Mouse (Mus musculus): ENCODE data around the gene Ereg. TPM values are rescaled to one million over a fixed set of nuclear protein-coding genes. Genes with fewer than 3 reads are reported as not detected.

Ereg gene
- total and polyA plus RNA-seq, 2 experiments from 2014 or later: 0.10 TPM; not detected in 1

DNA sequence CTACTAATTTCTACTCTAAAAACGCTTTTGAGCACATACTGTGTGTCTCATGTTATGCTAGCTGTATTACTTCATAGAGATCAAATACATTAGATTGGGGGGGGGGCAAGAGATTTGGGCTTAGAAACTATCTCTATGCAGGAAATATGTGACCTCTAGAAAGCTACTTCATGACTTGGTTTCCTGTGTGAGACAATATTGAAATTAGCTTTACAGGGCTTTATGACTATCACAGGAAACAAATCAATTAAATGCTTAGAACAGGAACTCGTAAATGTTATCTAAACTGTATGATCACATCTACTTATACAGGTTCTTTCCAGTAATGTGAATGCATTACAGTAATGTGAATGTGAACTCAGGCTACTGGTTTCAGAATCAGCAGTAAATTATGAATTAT is 49.7 kb downstream of the Ereg start:
- H3K9me3 ChIP-seq (ENCODE audit: low read length): no peaks in the 10 kb centered on the region
- no peak overlapping the region for H3K9ac ChIP-seq
- H3K4me1 ChIP-seq (ENCODE audit: insufficient read depth): no peaks in the 10 kb centered on the region
- no peaks in the 10 kb centered on the region for H3K36me3 ChIP-seq (ENCODE audit: insufficient read depth)
- no peaks in the 10 kb centered on the region for H3K27me3 ChIP-seq (ENCODE audit: insufficient read depth, low read length)
- H3K4me3 ChIP-seq (ENCODE audit: low read depth, low read length): no peak overlapping the region
- ATAC-seq (no peak), DNase-seq (no peak)
- no peak overlapping the region for H3K27ac ChIP-seq (ENCODE audit: low read depth, low read length)
- TF ChIP-seq CTCF (IDR thresholded peaks at IDR 0.05; ENCODE audit: low read depth): no peak
- 89% methylated on average over 2 of the region's 2 CpGs for WGBS
- H3K4me2 ChIP-seq (ENCODE audit: low read depth): no peak overlapping the region

DNA sequence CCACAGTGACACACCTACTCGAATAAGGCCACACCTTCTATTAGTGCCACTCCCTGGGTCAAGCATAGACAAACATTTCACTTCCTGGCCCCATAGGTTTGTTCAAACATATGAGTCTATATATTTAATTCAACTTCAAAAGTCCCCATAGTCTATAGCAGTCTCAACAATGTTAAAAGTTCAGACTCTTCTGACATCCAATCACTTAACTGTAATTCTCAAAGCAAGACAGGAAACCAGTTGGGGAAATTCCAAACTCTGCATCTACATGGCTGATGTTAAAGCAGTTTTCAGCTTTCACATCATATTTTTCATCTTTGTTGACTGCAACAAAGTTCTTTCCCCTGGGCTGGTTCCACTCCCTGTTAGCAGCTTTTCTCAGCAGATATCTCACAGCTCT is 52.2 kb downstream of the Ereg start:
- 82% methylated on average over 1 of the region's 1 CpGs for WGBS
- no peaks in the 10 kb centered on the region for H3K4me1 ChIP-seq (ENCODE audit: insufficient read depth)
- no peaks in the 10 kb centered on the region for H3K36me3 ChIP-seq (ENCODE audit: insufficient read depth)
- DNase-seq (no peak), ATAC-seq (no peak)
- H3K4me3 ChIP-seq (ENCODE audit: low read depth, low read length): no peak overlapping the region
- no peak overlapping the region for H3K4me2 ChIP-seq (ENCODE audit: low read depth)
- no peak for TF ChIP-seq CTCF (IDR thresholded peaks at IDR 0.05; ENCODE audit: low read depth)
- no peaks in the 10 kb centered on the region for H3K27me3 ChIP-seq (ENCODE audit: insufficient read depth, low read length)
- H3K9me3 ChIP-seq (ENCODE audit: low read length): no peaks in the 10 kb centered on the region
- H3K9ac ChIP-seq: no peak overlapping the region
- no peak overlapping the region for H3K27ac ChIP-seq (ENCODE audit: low read depth, low read length)

DNA sequence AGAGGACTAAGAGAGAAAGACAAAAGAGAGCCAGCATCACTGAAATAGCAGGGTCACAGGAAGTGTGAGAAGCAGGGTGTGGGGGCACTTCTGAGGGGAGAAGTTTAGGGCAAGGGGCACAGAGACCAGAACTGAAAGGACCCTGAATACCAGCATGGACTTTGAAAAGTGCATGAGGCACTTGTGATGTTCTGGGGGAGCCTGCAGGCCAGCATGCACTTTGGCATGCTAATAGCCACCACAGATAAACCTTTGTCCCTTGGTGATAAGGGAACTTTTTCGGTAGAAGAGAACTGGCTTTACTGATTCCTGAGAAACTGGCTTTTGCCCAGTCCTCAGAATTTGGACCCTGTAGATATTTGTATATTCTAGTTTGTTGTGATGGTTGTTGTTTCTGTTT is 60.5 kb downstream of the Ereg start:
- TF ChIP-seq CTCF (IDR thresholded peaks at IDR 0.05; ENCODE audit: low read depth): no peak
- Histone ChIP-seq H3K4me1 (ENCODE audit: insufficient read depth) (no peaks in the 10 kb centered on the region), H3K27ac (ENCODE audit: low read depth, low read length) (no peak overlapping the region), H3K9ac (no peak overlapping the region), H3K4me2 (ENCODE audit: low read depth) (no peak overlapping the region), H3K4me3 (ENCODE audit: low read depth, low read length) (no peak overlapping the region), H3K36me3 (ENCODE audit: insufficient read depth) (no peaks in the 10 kb centered on the region), H3K9me3 (ENCODE audit: low read length) (no peaks in the 10 kb centered on the region), H3K27me3 (ENCODE audit: insufficient read depth, low read length) (0 out of 2 replicates have a peak, but pooled peaks cover 4% of the 10 kb centered on the region)
- WGBS: 67% methylated on average over 1 of the region's 1 CpGs
- no peak for DNase-seq
- ATAC-seq: no peak

DNA sequence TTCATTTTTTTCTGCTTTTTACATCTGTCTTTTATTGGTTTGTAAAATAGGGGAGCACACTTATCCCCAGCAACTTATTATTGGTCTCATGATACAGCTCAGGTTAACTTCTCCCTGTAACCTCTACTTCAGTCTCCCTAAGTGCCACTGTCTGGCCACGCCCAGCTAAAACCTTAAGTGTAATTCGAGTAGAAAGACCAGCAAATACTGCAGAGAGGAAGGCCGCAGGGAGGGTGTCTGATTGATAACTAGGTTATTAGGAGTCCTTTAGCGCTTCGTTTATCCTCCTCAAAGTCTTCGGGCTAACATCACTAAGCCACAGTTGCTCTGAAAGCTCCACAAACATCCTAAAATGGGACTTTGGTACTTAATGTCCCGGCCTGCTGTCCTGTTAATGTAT is 64.5 kb downstream of the Ereg start:
- ATAC-seq: no peak
- 8% methylated on average over 7 of the region's 7 CpGs for WGBS

DNA sequence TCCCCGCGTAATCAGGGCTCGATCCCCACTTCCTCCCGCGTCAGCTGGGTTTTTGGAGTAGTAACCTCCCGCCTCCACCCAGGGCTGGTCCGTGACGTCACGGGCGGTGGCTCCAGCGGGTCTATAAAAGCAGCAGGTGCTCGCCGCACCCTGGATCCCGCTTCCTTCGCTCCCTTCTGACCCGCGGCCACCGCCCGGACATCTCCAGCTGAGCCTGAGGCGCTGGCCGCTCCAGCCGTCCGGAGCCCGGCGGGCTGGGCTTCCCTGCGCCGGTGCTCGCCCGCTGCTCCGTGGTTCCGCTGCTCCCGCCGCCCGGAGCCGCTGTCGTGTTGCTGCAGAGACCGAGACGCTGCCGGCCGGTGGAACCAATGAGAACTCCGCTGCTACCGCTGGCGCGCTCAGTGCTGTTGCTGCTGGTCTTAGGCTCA is 65.0 kb downstream of the Ereg start, which contains the start of gene Areg:
Gene Areg, plus strand, starts transcription at position 154 of the 428 bp plus-strand sequence.
- TF ChIP-seq CTCF (IDR thresholded peaks at IDR 0.05; ENCODE audit: low read depth): peak; percentile 33; the same call in 1 of the 2 replicates
- peak; percentile 57 for DNase-seq
- ATAC-seq: peak; percentile 92
- WGBS: under 1% methylated on average over 44 of the region's 44 CpGs
- Histone ChIP-seq H3K4me3 (ENCODE audit: low read depth, low read length) (peak within 1 kb of the TSS; percentile 55), H3K9ac (peak within 1 kb of the TSS; percentile 55), H3K36me3 (ENCODE audit: insufficient read depth) (no peaks in the 10 kb centered on the region), H3K27me3 (ENCODE audit: insufficient read depth, low read length) (peaks cover 18% of the 10 kb centered on the region), H3K4me1 (ENCODE audit: insufficient read depth) (no peaks in the 10 kb centered on the region), H3K27ac (ENCODE audit: low read depth, low read length) (no peak within 1 kb of the TSS), H3K9me3 (ENCODE audit: low read length) (no peaks in the 10 kb centered on the region), H3K4me2 (ENCODE audit: low read depth) (peak within 1 kb of the TSS; percentile 94)

More for the DNA sequence above, 64.5 kb downstream of the Ereg start:
- H3K9me3 ChIP-seq (ENCODE audit: low read length): no peaks in the 10 kb centered on the region
- peak overlapping the region; percentile 55 for H3K4me3 ChIP-seq (ENCODE audit: low read depth, low read length)
- peak; percentile 2 for DNase-seq
- no peak overlapping the region for H3K27ac ChIP-seq (ENCODE audit: low read depth, low read length)
- H3K4me1 ChIP-seq (ENCODE audit: insufficient read depth): no peaks in the 10 kb centered on the region
- H3K36me3 ChIP-seq (ENCODE audit: insufficient read depth): no peaks in the 10 kb centered on the region
- peak overlapping the region; percentile 94 for H3K4me2 ChIP-seq (ENCODE audit: low read depth)
- peak overlapping the region; percentile 55 for H3K9ac ChIP-seq
- TF ChIP-seq CTCF (IDR thresholded peaks at IDR 0.05; ENCODE audit: low read depth): no peak
- peaks cover 18% of the 10 kb centered on the region for H3K27me3 ChIP-seq (ENCODE audit: insufficient read depth, low read length)

DNA sequence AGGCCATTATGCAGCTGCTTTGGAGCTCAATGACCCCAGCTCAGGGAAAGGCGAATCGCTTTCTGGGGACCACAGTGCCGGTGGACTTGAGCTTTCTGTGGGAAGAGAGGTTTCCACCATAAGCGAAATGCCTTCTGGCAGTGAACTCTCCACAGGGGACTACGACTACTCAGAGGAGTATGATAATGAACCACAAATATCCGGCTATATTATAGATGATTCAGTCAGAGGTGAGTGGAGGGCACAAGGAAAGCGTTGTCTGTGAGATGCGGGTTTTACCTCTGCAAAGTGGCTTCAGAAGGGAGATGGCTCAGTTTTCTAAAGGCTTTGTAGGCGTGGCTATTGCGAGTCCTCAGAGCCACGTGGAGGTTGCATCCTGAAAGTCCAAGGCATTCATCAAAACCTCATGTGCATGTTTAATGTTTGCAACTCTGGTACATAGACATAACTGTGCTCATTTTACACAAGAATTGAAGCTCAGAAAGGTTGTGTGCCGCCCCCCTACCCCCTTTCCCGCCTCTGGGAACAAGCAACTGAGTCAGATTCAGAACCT is 66.5 kb downstream of the Ereg start:
- ATAC-seq (no peak), DNase-seq (no peak)
- no peaks in the 10 kb centered on the region for H3K9me3 ChIP-seq (ENCODE audit: low read length)
- H3K4me3 ChIP-seq (ENCODE audit: low read depth, low read length): no peak overlapping the region
- no peak for TF ChIP-seq CTCF (IDR thresholded peaks at IDR 0.05; ENCODE audit: low read depth)
- H3K36me3 ChIP-seq (ENCODE audit: insufficient read depth): no peaks in the 10 kb centered on the region
- no peak overlapping the region for H3K9ac ChIP-seq
- WGBS: 50% methylated on average over 13 of the region's 13 CpGs
- no peak overlapping the region for H3K4me2 ChIP-seq (ENCODE audit: low read depth)
- H3K4me1 ChIP-seq (ENCODE audit: insufficient read depth): no peaks in the 10 kb centered on the region
- H3K27ac ChIP-seq (ENCODE audit: low read depth, low read length): no peak overlapping the region
- H3K27me3 ChIP-seq (ENCODE audit: insufficient read depth, low read length): peaks cover 18% of the 10 kb centered on the region

Other genes starting within 250 kb of the Ereg start
- gene Cxcl1, start 183.4 kb upstream of the Ereg start, total RNA-seq (2014; rRNA removed): not detected in 2 replicates
- 0.25 and 0.48 TPM in 2 replicates for gene Cxcl1, start 183.4 kb upstream of the Ereg start, polyA plus RNA-seq (2015; fragmentation: Nextera tagmentation; extraction: Ambion mirVana)
- gene Cxcl2, start 170.8 kb upstream of the Ereg start, total RNA-seq (2014; rRNA removed): not detected in 2 replicates
- not detected in 2 replicates for gene Cxcl2, start 170.8 kb upstream of the Ereg start, polyA plus RNA-seq (2015; fragmentation: Nextera tagmentation; extraction: Ambion mirVana)
- gene Mthfd2l, start 143.5 kb upstream of the Ereg start, total RNA-seq (2014; rRNA removed): 74.5 and 76.1 TPM in 2 replicates
- gene Mthfd2l, start 143.5 kb upstream of the Ereg start, polyA plus RNA-seq (2015; fragmentation: Nextera tagmentation; extraction: Ambion mirVana): 43.3 and 46.6 TPM in 2 replicates
- 0.46 and 0.52 TPM in 2 replicates for gene Epgn, start 47.2 kb upstream of the Ereg start, total RNA-seq (2014; rRNA removed)
- 0.08 TPM in 2 replicates for gene Epgn, start 47.2 kb upstream of the Ereg start, polyA plus RNA-seq (2015; fragmentation: Nextera tagmentation; extraction: Ambion mirVana)
- gene Areg, start 65.0 kb downstream of the Ereg start, total RNA-seq (2014; rRNA removed): 0.23 TPM in 1 of 2 replicates, not detected in the other
- 0.23 and 0.54 TPM in 2 replicates for gene Areg, start 65.0 kb downstream of the Ereg start, polyA plus RNA-seq (2015; fragmentation: Nextera tagmentation; extraction: Ambion mirVana)

All from forebrain, postnatal 0 days (tissue).